Mouse (Mus musculus) small intestine, adult 2 months (tissue): ENCODE measurements around the gene Emilin1.

Experiments
- CTCF ChIP-seq: fragments of 200-500 bp; IDR thresholded peaks from 2 replicates; pipeline ENCODE4 v1.5.1; 2012; ENCODE audit warnings: low read depth, mild to moderate bottlenecking, control low read depth, inconsistent platforms, low read length, moderate library complexity, mixed read lengths; ENCODE audit not compliant: insufficient replicate concordance, insufficient read length; ENCODE audit errors: extremely low read depth
- POLR2A ChIP-seq: fragments of 200-500 bp; IDR thresholded peaks from 2 replicates; pipeline ENCODE4 v1.6.1; 2012; ENCODE audit warnings: low read depth, mild to moderate bottlenecking, control low read depth, inconsistent platforms, low read length, moderate library complexity

DNA sequence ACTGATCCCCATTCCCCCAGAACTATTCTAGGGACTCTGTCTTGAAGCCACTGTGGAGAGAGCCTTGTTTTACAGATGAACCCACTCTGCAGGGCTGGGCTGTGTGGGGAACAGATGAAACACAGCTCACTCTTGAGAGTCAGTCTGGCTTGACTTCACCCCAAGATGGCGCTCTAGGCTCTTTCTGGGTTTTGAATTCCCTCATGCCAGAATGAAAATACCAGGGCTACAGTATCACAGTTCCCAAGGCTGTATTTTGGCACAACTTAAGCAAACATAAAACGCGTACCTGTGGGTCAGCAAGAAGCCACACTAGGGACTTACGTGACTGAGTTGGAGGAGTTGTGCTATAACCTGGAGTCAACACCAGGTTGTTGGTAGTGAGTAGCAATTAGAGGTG, 16.9 kb downstream of the Emilin1 start:
- TF ChIP-seq CTCF, result peak; percentile 49; the same call in 1 of the 2 replicates
- no peak for TF ChIP-seq POLR2A
